ENCODE assay signal across 28 mouse cellular contexts in the genomic region with DNA sequence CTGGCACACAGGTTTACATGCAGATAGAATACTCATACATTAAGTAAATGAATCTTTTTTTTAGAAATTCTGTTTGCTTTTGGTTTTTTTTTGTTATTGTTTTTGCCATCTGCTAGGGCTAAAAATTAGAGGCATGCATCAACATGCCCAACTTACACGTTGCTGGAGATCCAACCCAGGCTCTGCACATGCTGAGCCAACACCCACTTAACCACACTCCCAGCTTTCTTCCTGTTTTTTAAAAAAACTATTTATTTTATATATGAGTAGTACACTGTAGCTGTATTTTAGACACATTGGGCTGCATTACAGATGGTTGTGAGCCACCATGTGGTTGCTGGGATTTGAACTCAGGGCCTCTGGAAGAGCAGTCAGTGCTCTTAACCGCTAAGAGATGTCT. TPM values are rescaled to one million over a fixed set of nuclear protein-coding genes. Genes with fewer than 3 reads are reported as not detected.
DNase-seq lines count a peak whose midpoint lies in the region; ATAC-seq lines count a peak whose summit lies in the region.
"Had no signal": no experiment of that assay in that cellular context is flagged by ENCODE, and none has a peak within 500 bp of the region (broad histone marks: within the 10 kb centered on the region; RNA-seq: fewer than 3 reads in every experiment).

No protein-coding gene starts in this region.

- H3K4me1 ChIP-seq in midbrain, embryonic 11.5 days (ENCODE audit: control insufficient read depth, insufficient read depth, low read length), result peaks cover 2% of the 10 kb centered on the region; the same call in 1 of the 2 replicates
- H3K4me1 ChIP-seq in midbrain, embryonic 10.5 days, result peaks cover 2% of the 10 kb centered on the region

- 90% methylated on average over 2 of the region's 2 CpGs for WGBS in midbrain, embryonic 11.5 days
- 93% methylated on average over 2 of the region's 2 CpGs for WGBS in midbrain, embryonic 10.5 days

- no peak overlapping the region for H3K27ac ChIP-seq in midbrain, embryonic 11.5 days (ENCODE audit: low read depth, low read length)
- H3K27ac ChIP-seq in midbrain, embryonic 10.5 days (replicated peaks), result no peak overlapping the region
- H3K27ac ChIP-seq: embryonic facial prominence, embryonic 10.5 days; embryonic facial prominence, embryonic 13.5 days; forebrain, embryonic 12.5 days; forebrain, embryonic 15.5 days; heart, embryonic 15.5 days; hindbrain, embryonic 10.5 days; hindbrain, embryonic 13.5 days; intestine, embryonic 15.5 days had no signal

- H3K9ac ChIP-seq in midbrain, embryonic 11.5 days (ENCODE audit: low read length), result no peak overlapping the region
- H3K9ac ChIP-seq: embryonic facial prominence, embryonic 13.5 days; forebrain, embryonic 12.5 days; forebrain, embryonic 15.5 days; heart, embryonic 12.5 days; heart, embryonic 15.5 days; hindbrain, embryonic 13.5 days; intestine, embryonic 15.5 days had no signal

- H3K4me2 ChIP-seq in midbrain, embryonic 11.5 days, result no peak overlapping the region
- H3K4me2 ChIP-seq: embryonic facial prominence, embryonic 13.5 days; forebrain, embryonic 12.5 days; forebrain, embryonic 15.5 days; heart, embryonic 12.5 days; heart, embryonic 15.5 days; hindbrain, embryonic 13.5 days; intestine, embryonic 15.5 days had no signal

- DNase-seq in midbrain, embryonic 11.5 days (ENCODE audit: low spot score, missing footprints), result peak; percentile 39
- no peak for DNase-seq in midbrain, embryonic 10.5 days (ENCODE audit: low spot score)
- DNase-seq in thymus, postnatal 4 days, result no peak
- no peak for DNase-seq in left cerebral cortex, adult 8-10 months (ENCODE audit: low spot score in 2 of 2)
- DNase-seq: adrenal gland, postnatal 10 days; adrenal gland, postnatal 36 days; cerebellum, adult 11 months; cerebellum, adult 2 months; cerebellum, adult 9-11 months; cerebellum, postnatal 25 days; embryo, embryonic 11 days; gastrocnemius, postnatal 25 days; heart, adult 18-20 months; heart, postnatal 10 days; heart, postnatal 36 days had no signal

- no peaks in the 10 kb centered on the region for H3K27me3 ChIP-seq in midbrain, embryonic 11.5 days (ENCODE audit: control insufficient read depth, insufficient read depth, low read length)
- H3K27me3 ChIP-seq in midbrain, embryonic 10.5 days (ENCODE audit: low read depth, poor library complexity, severe bottlenecking), result no peaks in the 10 kb centered on the region
- H3K27me3 ChIP-seq: embryonic facial prominence, embryonic 13.5 days; forebrain, embryonic 12.5 days; forebrain, embryonic 15.5 days; heart, embryonic 12.5 days; heart, embryonic 15.5 days; hindbrain, embryonic 13.5 days; intestine, embryonic 15.5 days had no signal

- no peak overlapping the region for H3K4me3 ChIP-seq in midbrain, embryonic 11.5 days (ENCODE audit: low read depth, low read length)
- H3K4me3 ChIP-seq in midbrain, embryonic 10.5 days, result no peak overlapping the region
- H3K4me3 ChIP-seq: embryonic facial prominence, embryonic 10.5 days; embryonic facial prominence, embryonic 13.5 days; erythroblast, embryonic 14.5 days; forebrain, embryonic 12.5 days; forebrain, embryonic 15.5 days; heart, embryonic 12.5 days; heart, embryonic 15.5 days; hindbrain, embryonic 10.5 days; hindbrain, embryonic 13.5 days; intestine, embryonic 15.5 days had no signal

- H3K9me3 ChIP-seq in midbrain, embryonic 11.5 days (ENCODE audit: control insufficient read depth, low read length), result no peaks in the 10 kb centered on the region
- no peaks in the 10 kb centered on the region for H3K9me3 ChIP-seq in midbrain, embryonic 10.5 days (replicated peaks)
- H3K9me3 ChIP-seq: embryonic facial prominence, embryonic 10.5 days; embryonic facial prominence, embryonic 13.5 days; forebrain, embryonic 12.5 days; forebrain, embryonic 15.5 days; heart, embryonic 12.5 days; heart, embryonic 15.5 days; hindbrain, embryonic 10.5 days; hindbrain, embryonic 13.5 days; intestine, embryonic 15.5 days had no signal

- ATAC-seq in midbrain, embryonic 11.5 days (ENCODE audit: low FRiP score), result no peak
- ATAC-seq in common myeloid progenitor, adult 5-6 weeks (replicated peaks; ENCODE audit: low read depth, poor library complexity, severe bottlenecking), result peak; percentile 50
- 0 out of 2 replicates have a peak, but pooled peaks have one; percentile 48 for ATAC-seq in monocyte, adult 5-6 weeks (replicated peaks; ENCODE audit: insufficient number of reproducible peaks, low FRiP score, low TSS enrichment, poor library complexity, severe bottlenecking)
- ATAC-seq: forebrain, embryonic 15.5 days; hindbrain, embryonic 16.5 days; intestine, embryonic 15.5 days had no signal

- peaks cover 61% of the 10 kb centered on the region for H3K36me3 ChIP-seq in midbrain, embryonic 11.5 days (ENCODE audit: control insufficient read depth, insufficient read depth, low read length)
- peaks cover 99% of the 10 kb centered on the region for H3K36me3 ChIP-seq in midbrain, embryonic 10.5 days

RNA-seq across cellular contexts. Expression of a gene that starts 7.8 kb away (rescaled TPM):
- 157 and 173 TPM in 2 replicates for polyA plus RNA-seq in midbrain, embryonic 11.5 days (2014; fragmentation: Nextera tagmentation; extraction: Ambion mirVana)
- polyA plus RNA-seq in midbrain, embryonic 10.5 days (2016; fragmentation: Nextera tagmentation; extraction: Ambion mirVana), result 123 and 145 TPM in 2 replicates
- 507 and 538 TPM in 2 replicates for total RNA-seq in common myeloid progenitor, adult 5-6 weeks (2017)
- total RNA-seq in monocyte, adult 5-6 weeks (2017), result 1,281 to 1,683 TPM (median 1,335 TPM) in 3 replicates
- 100 to 1,000 TPM in 3 of 4 experiments, 10 to 100 TPM in 1; 80.9 to 126 (median 112) TPM for total RNA-seq in left cerebral cortex, adult 8-10 months (2022)

RNA-seq across cellular contexts. Expression of a gene that starts 23.4 kb away (rescaled TPM):
- 587 and 613 TPM in 2 replicates for polyA plus RNA-seq in midbrain, embryonic 11.5 days (2014; fragmentation: Nextera tagmentation; extraction: Ambion mirVana)
- polyA plus RNA-seq in midbrain, embryonic 10.5 days (2016; fragmentation: Nextera tagmentation; extraction: Ambion mirVana), result 454 and 464 TPM in 2 replicates
- total RNA-seq in common myeloid progenitor, adult 5-6 weeks (2017), result 194 and 196 TPM in 2 replicates
- total RNA-seq in monocyte, adult 5-6 weeks (2017), result 164 to 180 TPM (median 178 TPM) in 3 replicates
- 100 to 1,000 TPM; 127 to 145 (median 134) TPM for total RNA-seq in left cerebral cortex, adult 8-10 months (2022)

RNA-seq across cellular contexts. Expression of a gene that starts 28.9 kb away (rescaled TPM):
- 66.6 and 67.2 TPM in 2 replicates for polyA plus RNA-seq in midbrain, embryonic 11.5 days (2014; fragmentation: Nextera tagmentation; extraction: Ambion mirVana)
- polyA plus RNA-seq in midbrain, embryonic 10.5 days (2016; fragmentation: Nextera tagmentation; extraction: Ambion mirVana), result 70.8 and 76.7 TPM in 2 replicates
- total RNA-seq in common myeloid progenitor, adult 5-6 weeks (2017), result 55.0 and 64.6 TPM in 2 replicates
- 11.5 to 22.8 TPM (median 18.0 TPM) in 3 replicates for total RNA-seq in monocyte, adult 5-6 weeks (2017)
- total RNA-seq in left cerebral cortex, adult 8-10 months (2022), result 10 to 100 TPM; 15.6 to 19.3 (median 18.0) TPM

RNA-seq across cellular contexts. Expression of a gene that starts 29.2 kb away (rescaled TPM):
- polyA plus RNA-seq in midbrain, embryonic 11.5 days (2014; fragmentation: Nextera tagmentation; extraction: Ambion mirVana), result 56.8 and 61.9 TPM in 2 replicates
- 57.4 and 62.5 TPM in 2 replicates for polyA plus RNA-seq in midbrain, embryonic 10.5 days (2016; fragmentation: Nextera tagmentation; extraction: Ambion mirVana)
- 71.3 and 86.1 TPM in 2 replicates for total RNA-seq in common myeloid progenitor, adult 5-6 weeks (2017)
- 59.5 to 80.1 TPM (median 68.3 TPM) in 3 replicates for total RNA-seq in monocyte, adult 5-6 weeks (2017)
- 10 to 100 TPM; 27.1 to 32.2 (median 29.8) TPM for total RNA-seq in left cerebral cortex, adult 8-10 months (2022)
